Mouse (Mus musculus) E14TG2a.4 (cell line): Measurements from ENCODE around the gene Gramd1a.

Experiments
- H3K27me3 ChIP-seq: 2 replicates; pipeline ENCODE4 v1.6.1; 2014; ENCODE audit warnings: low read length, control low read depth; ENCODE audit not compliant: insufficient read depth
- H3K36me3 ChIP-seq: 2 replicates; pipeline ENCODE4 v1.6.1; 2014; ENCODE audit warnings: low read length, control low read depth; ENCODE audit not compliant: insufficient read depth
- H3K4me1 ChIP-seq: replicated peaks from 2 replicates; pipeline ENCODE4 v1.6.1; 2014; ENCODE audit warnings: low read depth, low read length, control low read depth
- H3K4me3 ChIP-seq: replicated peaks from 2 replicates; pipeline ENCODE4 v1.5.1; 2014; ENCODE audit warnings: mild to moderate bottlenecking, low read length
- H3K9me3 ChIP-seq: 2 replicates; pipeline ENCODE4 v1.6.1; 2014; ENCODE audit warnings: low read length, control low read depth
- CTCF ChIP-seq: conservative IDR thresholded peaks from 2 replicates; pipeline ENCODE4 v1.5.1; 2014; ENCODE audit warnings: low read length
- NANOG ChIP-seq: IDR thresholded peaks from 2 replicates; pipeline ENCODE4 v1.6.1; 2014; ENCODE audit warnings: borderline replicate concordance, low read length, mixed read lengths
- POU5F1 ChIP-seq: IDR thresholded peaks from 2 replicates; pipeline ENCODE4 v1.6.1; 2014; ENCODE audit warnings: low read length, borderline replicate concordance

Gene Gramd1a

DNA sequence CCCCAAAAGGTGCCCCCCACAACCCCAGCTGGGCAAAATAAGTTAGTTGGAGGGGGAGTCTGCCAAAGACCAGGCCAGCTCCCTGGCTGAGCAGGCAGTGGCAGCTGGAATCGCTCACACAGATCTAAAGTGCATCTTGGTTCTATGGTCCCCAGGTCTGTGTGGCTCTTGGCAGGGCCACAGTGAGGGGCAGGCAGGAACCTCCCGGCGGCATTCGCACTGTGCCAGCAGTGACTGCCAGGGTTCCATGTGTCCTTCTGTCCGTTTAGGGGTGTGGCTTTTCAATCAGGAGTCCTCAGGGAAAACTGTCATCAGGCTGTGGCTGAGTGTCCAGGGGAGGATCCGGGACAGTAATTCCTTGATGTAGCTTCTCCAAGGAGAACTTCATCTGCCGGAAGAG is 25.5 kb downstream of the Gramd1a start:
- Histone ChIP-seq H3K27me3 (peaks cover 28% of the 10 kb centered on the region), H3K9me3 (no peaks in the 10 kb centered on the region), H3K4me3 (no peak overlapping the region), H3K36me3 (peaks cover 71% of the 10 kb centered on the region), H3K4me1 (peaks cover 48% of the 10 kb centered on the region)
- TF ChIP-seq CTCF, result no peak
- no peak for TF ChIP-seq POU5F1
- no peak for TF ChIP-seq NANOG

DNA sequence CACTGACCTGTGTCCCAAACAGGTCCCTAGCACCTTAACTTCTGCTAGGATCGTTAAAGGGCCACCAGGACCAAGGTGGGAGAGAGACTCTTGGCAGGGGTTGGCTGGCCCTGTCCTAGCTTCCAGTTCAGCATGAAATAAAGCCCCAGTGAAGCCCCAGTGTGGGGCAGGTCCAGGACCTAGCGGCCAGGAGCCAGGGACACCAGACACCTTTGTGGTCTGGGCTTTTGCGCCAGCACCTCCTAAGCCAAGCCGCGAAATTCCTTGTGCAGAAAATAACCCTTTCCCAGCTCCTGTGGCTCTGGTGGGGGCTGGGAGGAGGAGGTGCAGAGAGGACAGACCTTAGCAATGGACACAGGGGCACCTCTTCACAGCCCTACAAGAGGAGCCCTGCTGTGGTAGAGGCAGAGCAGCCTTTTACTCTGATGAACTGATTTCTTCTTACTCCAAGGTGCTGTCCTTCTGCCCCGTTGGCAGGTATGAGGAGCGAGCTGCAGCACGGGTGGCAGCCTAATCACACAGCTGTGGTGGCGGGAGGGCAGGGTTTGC is 27.5 kb downstream of the Gramd1a start:
- Histone ChIP-seq H3K9me3 (no peaks in the 10 kb centered on the region), H3K4me3 (no peak overlapping the region), H3K27me3 (peaks cover 41% of the 10 kb centered on the region), H3K4me1 (peaks cover 61% of the 10 kb centered on the region), H3K36me3 (peaks cover 52% of the 10 kb centered on the region)
- TF ChIP-seq CTCF (no peak), POU5F1 (no peak), NANOG (no peak)

DNA sequence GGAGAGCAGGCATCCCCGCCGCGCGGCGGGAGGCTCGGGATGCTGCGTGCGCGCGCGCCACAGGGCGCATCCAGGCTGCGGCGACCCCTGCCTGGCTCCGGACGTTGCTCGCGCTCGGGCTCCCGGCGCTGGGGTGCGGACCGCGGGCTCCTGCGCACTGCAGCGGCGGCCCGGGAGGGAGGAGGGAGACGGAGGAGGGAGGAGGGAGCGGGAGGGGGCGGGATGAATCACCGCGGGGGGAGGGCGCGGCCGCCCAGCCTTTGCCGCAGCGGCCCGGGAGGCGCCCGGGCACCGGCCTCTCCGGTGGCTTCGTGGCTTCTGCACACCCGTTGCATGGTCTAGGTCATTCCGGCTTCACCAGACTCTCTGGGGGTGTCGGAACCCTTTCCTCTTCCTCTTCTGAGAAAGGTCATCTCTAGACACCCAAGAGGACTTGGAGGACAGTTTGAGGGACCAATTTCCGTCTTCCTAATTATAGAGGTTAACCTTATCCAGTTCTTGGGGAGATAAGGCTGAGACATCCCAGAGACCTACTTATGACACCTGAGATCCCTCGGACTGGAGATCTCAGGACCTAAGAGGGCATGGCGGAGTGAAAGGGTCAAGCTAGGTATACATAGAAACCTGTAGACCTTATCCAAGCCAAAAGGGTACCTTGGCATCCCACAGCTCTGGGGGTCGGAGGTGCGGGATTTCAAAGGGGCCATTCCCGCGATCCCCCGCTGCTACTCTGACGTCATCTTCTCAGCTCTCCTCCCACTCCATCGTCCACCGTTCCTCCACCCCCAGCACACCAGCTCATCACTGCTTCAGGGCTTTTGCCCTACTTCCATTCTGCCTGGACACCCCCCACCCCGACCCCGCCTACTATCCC is 28.6 kb downstream of the Gramd1a start, which contains the start of gene Scn1b:
Scn1b (minus strand) TSS at position 153 of the 874 bp plus-strand sequence.
- Histone ChIP-seq H3K4me3 (peak within 1 kb of the TSS; percentile 83), H3K27me3 (peaks cover 41% of the 10 kb centered on the region), H3K36me3 (peaks cover 46% of the 10 kb centered on the region), H3K4me1 (peaks cover 58% of the 10 kb centered on the region), H3K9me3 (no peaks in the 10 kb centered on the region)
- no peak for TF ChIP-seq NANOG
- TF ChIP-seq CTCF, result no peak
- no peak for TF ChIP-seq POU5F1

DNA sequence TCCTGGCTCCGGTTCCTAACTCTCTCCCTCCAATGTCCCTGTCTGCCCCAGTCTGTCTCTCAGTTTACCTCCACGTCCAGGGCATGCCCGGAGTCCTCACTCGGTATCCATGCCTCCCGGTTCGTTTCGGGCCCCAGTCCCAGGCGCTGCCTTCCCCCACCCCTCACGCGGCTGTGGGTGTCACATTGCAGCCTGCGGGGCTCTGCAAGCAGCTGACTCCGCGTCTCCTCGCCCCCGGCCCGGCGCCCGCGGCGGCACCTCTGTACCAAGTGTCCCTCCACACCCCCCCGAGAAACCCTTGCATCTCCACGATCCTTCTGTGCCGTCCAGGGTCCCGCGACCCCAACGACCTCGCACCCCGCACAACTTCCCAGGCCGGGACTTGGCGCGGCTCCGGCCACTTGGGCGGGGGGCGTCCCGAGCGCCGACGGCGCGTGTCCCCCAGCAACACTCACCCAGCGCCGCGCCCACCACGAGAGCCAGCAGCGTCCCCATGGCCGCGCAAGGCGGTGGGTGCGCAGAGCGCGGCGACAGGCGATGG is 29.4 kb downstream of the Gramd1a start:
- TF ChIP-seq NANOG (no peak), POU5F1 (no peak), CTCF (no peak)
- Histone ChIP-seq H3K27me3 (peaks cover 41% of the 10 kb centered on the region), H3K9me3 (no peaks in the 10 kb centered on the region)

DNA sequence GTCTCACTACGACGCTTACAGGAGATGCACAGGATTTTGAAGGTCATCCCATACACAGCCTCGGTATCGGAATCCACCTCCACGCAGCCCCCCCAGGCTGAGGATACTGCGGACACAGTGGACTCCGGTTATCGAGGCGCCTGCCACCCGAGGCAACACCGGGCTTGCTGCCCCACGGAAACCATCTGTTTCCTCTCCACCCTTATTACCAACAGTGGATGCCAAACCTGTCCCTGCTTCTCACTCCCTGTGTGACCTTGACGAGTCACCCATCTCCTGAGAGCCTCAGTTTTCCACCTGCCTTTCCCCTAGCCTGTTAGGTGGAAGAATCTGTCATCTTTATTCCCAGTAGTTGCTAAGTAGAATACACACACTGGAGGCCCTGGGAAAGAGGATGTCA is 30.6 kb downstream of the Gramd1a start:
- TF ChIP-seq POU5F1 (no peak), NANOG (no peak), CTCF (no peak)
- peaks cover 26% of the 10 kb centered on the region for H3K36me3 ChIP-seq
- H3K4me3 ChIP-seq, result no peak overlapping the region
- H3K4me1 ChIP-seq, result peaks cover 46% of the 10 kb centered on the region
- no peaks in the 10 kb centered on the region for H3K9me3 ChIP-seq
- peaks cover 41% of the 10 kb centered on the region for H3K27me3 ChIP-seq

More for the DNA sequence above, 29.4 kb downstream of the Gramd1a start:
- H3K36me3 ChIP-seq, result peaks cover 38% of the 10 kb centered on the region
- H3K4me3 ChIP-seq, result peak overlapping the region; percentile 83
- peaks cover 55% of the 10 kb centered on the region for H3K4me1 ChIP-seq

DNA sequence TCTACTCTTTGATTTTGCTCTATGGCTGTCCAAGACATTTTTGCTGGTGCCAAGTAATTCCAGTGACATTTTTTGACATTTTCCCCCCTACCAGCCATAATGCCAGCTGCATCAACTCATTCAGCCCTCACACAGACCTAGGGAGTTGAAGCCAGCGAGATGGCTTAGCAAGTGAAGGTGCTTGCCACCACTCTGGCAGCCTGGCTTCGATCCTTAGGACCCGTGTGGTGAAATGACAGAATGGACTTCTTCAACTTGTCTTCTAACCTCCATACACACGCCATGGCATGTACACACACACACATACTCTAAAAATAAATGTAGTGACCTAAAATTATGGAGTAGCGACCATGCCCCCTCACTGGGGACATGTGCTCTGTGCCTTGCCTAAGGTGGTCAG is 31.3 kb downstream of the Gramd1a start:
- TF ChIP-seq NANOG (no peak), CTCF (no peak), POU5F1 (no peak)
- Histone ChIP-seq H3K9me3 (no peaks in the 10 kb centered on the region), H3K4me3 (no peak overlapping the region), H3K4me1 (peaks cover 49% of the 10 kb centered on the region), H3K27me3 (peaks cover 41% of the 10 kb centered on the region), H3K36me3 (peaks cover 19% of the 10 kb centered on the region)

DNA sequence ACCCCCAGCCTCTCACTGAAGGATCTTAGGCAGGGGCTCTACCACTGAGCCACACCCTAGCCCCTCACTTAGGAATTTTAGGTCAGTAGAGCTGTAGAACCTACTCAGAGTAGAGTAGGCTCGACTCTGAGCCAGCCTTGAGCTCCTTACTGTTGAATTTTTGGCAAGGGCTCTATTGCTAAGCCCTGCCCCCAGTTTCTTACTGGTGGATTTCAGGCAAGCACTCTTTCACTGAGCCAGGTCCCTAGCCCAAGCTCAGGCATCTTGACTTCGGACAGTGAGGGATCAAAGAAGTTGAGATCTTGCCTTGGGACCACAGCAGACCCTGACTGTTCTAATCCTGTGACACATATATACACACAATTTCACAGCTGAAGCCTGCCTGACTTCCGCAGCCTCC is 32.0 kb downstream of the Gramd1a start:
- no peak for TF ChIP-seq CTCF
- no peak for TF ChIP-seq NANOG
- no peak for TF ChIP-seq POU5F1

DNA sequence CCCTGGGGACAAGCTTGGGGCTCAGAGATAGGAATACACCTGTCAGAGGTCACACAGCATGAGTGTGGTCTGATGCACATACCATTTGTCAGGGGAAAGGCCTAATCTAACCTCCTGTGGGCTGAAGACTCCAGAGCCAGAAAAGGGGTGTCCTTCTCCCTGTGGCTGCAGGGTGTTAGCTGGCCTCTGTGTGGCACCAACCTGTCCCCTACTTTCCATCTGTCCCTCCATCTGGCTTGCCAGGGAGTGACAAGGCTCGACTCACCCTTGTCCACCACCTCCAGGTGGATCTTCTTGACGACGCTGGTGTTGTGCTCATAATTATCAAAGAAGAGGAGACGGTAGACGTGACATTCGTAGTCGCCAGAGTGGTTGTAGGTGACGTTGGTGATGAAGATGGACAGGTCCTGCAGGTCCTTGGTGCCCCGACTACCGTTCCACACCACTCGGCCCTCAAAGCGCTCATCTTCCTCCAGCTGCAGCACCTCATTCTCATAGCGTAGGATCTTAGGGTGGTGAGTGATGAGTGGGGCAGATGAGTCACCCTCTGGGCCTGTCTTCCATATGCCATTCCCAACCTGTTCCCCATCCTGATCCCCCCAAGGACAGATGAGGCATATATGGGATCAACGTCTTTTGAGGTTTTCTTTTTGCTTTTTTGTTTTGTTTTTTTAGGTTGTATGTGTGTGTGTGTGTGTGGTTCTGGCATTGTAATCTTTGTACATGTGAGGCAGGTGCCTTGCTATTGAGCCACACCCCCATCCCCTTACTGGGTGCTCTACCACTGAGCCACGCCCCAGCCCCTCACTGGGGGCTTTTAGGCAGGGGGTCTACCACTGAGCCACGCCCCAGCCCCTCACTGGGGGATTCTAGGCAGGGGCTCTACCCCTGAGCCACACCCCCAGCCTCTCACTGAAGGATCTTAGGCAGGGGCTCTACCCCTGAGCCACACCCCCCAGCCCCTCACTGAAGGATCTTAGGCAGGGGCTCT is 32.8 kb downstream of the Gramd1a start:
- H3K27me3 ChIP-seq, result peaks cover 35% of the 10 kb centered on the region
- 0 out of 2 replicates have a peak, but pooled peaks cover 6% of the 10 kb centered on the region for H3K36me3 ChIP-seq
- TF ChIP-seq POU5F1 (no peak), CTCF (no peak), NANOG (no peak)
- H3K9me3 ChIP-seq, result no peaks in the 10 kb centered on the region
- H3K4me1 ChIP-seq, result peaks cover 52% of the 10 kb centered on the region
- no peak overlapping the region for H3K4me3 ChIP-seq

More for the DNA sequence above, 32.0 kb downstream of the Gramd1a start:
- Histone ChIP-seq H3K27me3 (peaks cover 41% of the 10 kb centered on the region), H3K4me1 (peaks cover 54% of the 10 kb centered on the region), H3K9me3 (no peaks in the 10 kb centered on the region), H3K36me3 (peaks cover 12% of the 10 kb centered on the region), H3K4me3 (no peak overlapping the region)
